Mouse (Mus musculus) hindbrain, embryonic 13.5 days (tissue): ENCODE results near the gene Gm43191. TPM values are rescaled to one million over a fixed set of nuclear protein-coding genes. Genes with fewer than 3 reads are reported as not detected.
A peak's percentile ranks its signal among the peaks of the same experiment; 100 is the strongest.

Experiments
- ATAC-seq: fragments of 200-750 bp; cut with Nextera tagmentation; 2 replicates; pipeline ENCODE4 v1.8.0; 2017; ENCODE audit warnings: moderate TSS enrichment; ENCODE audit not compliant: low FRiP score
- H3K27ac ChIP-seq: fragments of 300-500 bp; sonication (generic); 2 replicates; pipeline ENCODE4 v1.5.1; 2015; ENCODE audit warnings: inconsistent platforms, mild to moderate bottlenecking, moderate library complexity
- H3K27me3 ChIP-seq: fragments of 300-500 bp; sonication (generic); 2 replicates; pipeline ENCODE4 v1.6.1; 2015; ENCODE audit warnings: mild to moderate bottlenecking, inconsistent platforms
- H3K36me3 ChIP-seq: fragments of 300-500 bp; sonication (generic); 2 replicates; pipeline ENCODE4 v1.6.1; 2015; ENCODE audit warnings: mild to moderate bottlenecking, inconsistent platforms
- H3K4me1 ChIP-seq: fragments of 300-500 bp; sonication (generic); replicated peaks from 2 replicates; pipeline ENCODE4 v1.6.1; 2015; ENCODE audit warnings: inconsistent platforms
- H3K4me2 ChIP-seq: fragments of 300-500 bp; sonication (generic); 2 replicates; pipeline ENCODE4 v1.6.1; 2015; ENCODE audit warnings: inconsistent platforms, mild to moderate bottlenecking, moderate library complexity
- H3K4me3 ChIP-seq: fragments of 300-500 bp; sonication (generic); 2 replicates; pipeline ENCODE4 v1.5.1; 2015; ENCODE audit warnings: mild to moderate bottlenecking, inconsistent platforms
- H3K9ac ChIP-seq: fragments of 300-500 bp; sonication (generic); 2 replicates; pipeline ENCODE4 v1.6.1; 2015; ENCODE audit warnings: mild to moderate bottlenecking, inconsistent platforms
- H3K9me3 ChIP-seq: fragments of 300-500 bp; sonication (generic); 2 replicates; pipeline ENCODE4 v1.6.1; 2016; ENCODE audit warnings: inconsistent platforms
- WGBS: fragments of 180-500 bp; shearing (Covaris S2); methylation state at CpG from one replicate; pipeline ENCODE4 v1.1.7; 2015; 5-methylcytosine and 5-hydroxymethylcytosine counted together
- polyA plus RNA-seq: library from polyadenylated mRNA; unstranded; fragments of >200 nt; fragmentation: Nextera tagmentation; extraction: Ambion mirVana; gene quantifications from 2 replicates; pipeline ENCODE4 v1.2.1, GENCODE M21; 2015

The Gm43191 gene
- 0.68 and 2.6 TPM in 2 replicates for polyA plus RNA-seq

DNA sequence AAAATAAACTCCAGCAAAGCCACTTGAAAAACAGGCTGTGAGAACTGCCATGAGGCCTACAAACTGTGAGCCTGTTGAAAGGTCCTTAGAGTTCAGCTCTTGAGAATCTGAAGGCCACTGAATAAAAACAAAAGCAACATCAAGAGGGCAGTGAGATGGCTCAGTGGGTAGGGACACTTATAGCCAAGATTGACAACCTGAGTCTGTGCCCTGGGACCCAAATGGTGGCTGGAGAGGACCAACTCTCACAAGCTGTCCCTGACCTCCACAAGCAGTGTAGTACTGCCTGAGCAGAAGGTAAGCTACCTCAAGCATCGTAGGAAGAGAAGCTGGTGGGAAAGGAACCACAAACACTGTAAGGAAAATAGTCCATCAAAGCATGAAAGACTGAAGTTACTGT lies at the start of gene Gm43191:
Gene Gm43191 (minus strand): TSS at position 101 of the 400 bp plus-strand sequence.
- ATAC-seq, result no peak
- H3K27ac ChIP-seq, result no peak within 1 kb of the TSS
- H3K9me3 ChIP-seq, result no peaks in the 10 kb centered on the region
- no peaks in the 10 kb centered on the region for H3K4me1 ChIP-seq
- no peak within 1 kb of the TSS for H3K4me2 ChIP-seq
- whole genome bisulfite sequencing, result 97% methylated on average over 1 of the region's 1 CpGs
- H3K36me3 ChIP-seq, result peaks cover 7% of the 10 kb centered on the region
- H3K4me3 ChIP-seq, result no peak within 1 kb of the TSS
- no peak within 1 kb of the TSS for H3K9ac ChIP-seq
- no peaks in the 10 kb centered on the region for H3K27me3 ChIP-seq

DNA sequence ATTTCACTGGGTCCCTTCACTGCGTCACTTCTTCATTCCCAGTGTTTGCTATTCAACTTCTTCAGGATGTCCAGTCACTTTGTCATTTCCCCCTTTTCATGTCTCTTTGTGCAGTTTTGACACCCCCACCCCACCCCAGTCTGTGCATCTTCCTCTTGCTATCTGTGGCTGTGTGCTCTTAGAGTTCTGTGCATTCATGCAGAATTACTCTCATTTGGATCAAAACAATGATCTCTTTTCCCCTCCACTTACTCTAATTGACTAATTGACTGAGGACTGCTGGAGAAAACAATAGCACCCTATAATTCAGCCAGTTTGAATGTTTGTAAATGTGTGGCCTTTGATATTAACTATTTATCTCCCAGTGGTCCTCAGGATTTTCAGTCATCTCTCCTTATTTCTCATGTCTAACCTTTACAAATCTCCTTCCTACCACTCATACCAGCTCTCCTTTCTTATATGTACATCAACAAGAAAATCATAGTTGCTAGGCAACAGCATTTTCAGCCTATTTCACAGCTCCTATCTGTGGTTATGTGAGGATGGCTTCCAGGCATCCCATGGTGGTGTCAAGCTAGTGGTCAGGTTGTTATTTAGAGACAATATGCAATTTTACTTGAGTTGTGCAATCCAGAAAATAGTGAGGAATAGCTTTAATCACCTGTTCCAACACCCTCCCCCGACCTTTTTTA lies 48.6 kb upstream of the Gm43191 start:
- Histone ChIP-seq H3K27me3 (no peaks in the 10 kb centered on the region), H3K9ac (no peak overlapping the region), H3K4me1 (peaks cover 8% of the 10 kb centered on the region; the same call in 1 of the 2 replicates), H3K4me3 (no peak overlapping the region), H3K36me3 (no peaks in the 10 kb centered on the region), H3K4me2 (no peak overlapping the region), H3K27ac (no peak overlapping the region), H3K9me3 (no peaks in the 10 kb centered on the region)
- no peak for ATAC-seq
- WGBS, result 50% methylated on average over 2 of the region's 2 CpGs

DNA sequence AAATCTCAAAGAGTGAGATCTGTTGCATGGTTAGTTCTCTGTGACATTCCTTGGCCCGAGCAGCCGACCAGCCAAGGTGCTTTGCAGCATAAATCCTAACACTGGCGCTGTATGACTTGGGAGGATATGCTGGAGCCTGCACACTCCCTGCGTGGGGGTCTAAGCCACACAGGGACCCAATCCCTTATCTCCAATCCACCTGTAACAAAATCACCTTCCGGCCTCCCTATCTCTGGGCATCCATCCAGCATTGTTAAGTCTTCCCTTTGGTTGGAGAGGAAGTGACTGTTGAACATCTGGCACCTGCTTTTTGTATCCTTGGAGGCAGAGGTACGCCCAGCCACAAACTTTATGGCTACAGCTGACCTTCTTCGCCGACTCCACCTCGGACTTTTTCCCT lies 45.7 kb upstream of the Gm43191 start:
- Histone ChIP-seq H3K4me2 (no peak overlapping the region), H3K9ac (no peak overlapping the region), H3K4me1 (peaks cover 8% of the 10 kb centered on the region; the same call in 1 of the 2 replicates), H3K27me3 (no peaks in the 10 kb centered on the region), H3K27ac (no peak overlapping the region), H3K4me3 (no peak overlapping the region), H3K9me3 (no peaks in the 10 kb centered on the region), H3K36me3 (no peaks in the 10 kb centered on the region)
- ATAC-seq, result no peak
- WGBS, result 85% methylated on average over 9 of the region's 9 CpGs

DNA sequence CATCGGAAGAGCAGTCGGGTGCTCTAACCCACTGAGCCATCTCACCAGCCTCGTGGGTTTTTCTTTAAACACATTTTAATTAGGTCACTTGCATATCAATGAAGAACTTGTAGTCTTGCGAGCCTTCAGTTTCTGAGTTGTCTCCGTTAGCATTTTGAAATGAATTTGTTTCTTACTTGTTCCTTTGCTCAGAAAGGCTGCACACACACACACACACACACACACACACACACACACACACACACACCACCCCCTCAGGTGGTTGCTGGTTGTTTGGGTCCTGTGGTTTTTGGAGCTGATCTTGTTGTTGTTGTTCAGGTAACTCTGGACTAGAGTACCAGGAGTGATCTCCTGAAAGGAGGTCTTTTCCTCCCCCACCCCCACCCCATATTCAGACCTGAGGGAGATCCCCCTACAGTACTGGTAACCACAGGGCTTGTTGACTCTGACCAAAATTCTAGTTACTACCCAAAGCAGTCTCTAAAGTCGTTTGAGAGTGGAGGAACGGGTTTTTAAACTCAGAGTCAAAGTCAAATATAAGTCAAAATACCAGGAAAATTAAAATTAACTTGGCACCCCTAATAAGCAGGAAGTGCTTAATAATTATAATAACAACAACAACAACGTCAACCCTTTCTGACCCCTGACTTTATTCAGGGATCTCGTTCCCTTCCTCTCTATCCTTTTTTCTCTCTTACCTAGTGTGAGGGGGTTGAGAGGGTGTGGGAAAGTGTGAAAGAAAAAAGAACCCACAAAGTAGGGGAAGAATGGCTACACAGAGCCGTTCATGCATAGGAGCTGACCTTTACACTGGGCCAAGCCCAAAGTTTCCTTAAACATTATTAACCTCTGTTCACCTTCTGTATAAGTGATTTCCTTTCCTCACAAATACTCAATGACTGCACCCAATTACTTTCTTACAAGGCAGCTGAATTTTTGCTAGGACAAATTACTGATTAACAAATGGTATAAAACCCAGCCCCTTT lies 42.7 kb upstream of the Gm43191 start:
- H3K4me1 ChIP-seq, result no peaks in the 10 kb centered on the region
- ATAC-seq, result no peak
- no peaks in the 10 kb centered on the region for H3K36me3 ChIP-seq
- 51% methylated on average over 10 of the region's 10 CpGs for WGBS
- no peaks in the 10 kb centered on the region for H3K9me3 ChIP-seq
- H3K27ac ChIP-seq, result no peak overlapping the region
- no peak overlapping the region for H3K4me2 ChIP-seq
- no peak overlapping the region for H3K9ac ChIP-seq
- no peak overlapping the region for H3K4me3 ChIP-seq
- H3K27me3 ChIP-seq, result no peaks in the 10 kb centered on the region

DNA sequence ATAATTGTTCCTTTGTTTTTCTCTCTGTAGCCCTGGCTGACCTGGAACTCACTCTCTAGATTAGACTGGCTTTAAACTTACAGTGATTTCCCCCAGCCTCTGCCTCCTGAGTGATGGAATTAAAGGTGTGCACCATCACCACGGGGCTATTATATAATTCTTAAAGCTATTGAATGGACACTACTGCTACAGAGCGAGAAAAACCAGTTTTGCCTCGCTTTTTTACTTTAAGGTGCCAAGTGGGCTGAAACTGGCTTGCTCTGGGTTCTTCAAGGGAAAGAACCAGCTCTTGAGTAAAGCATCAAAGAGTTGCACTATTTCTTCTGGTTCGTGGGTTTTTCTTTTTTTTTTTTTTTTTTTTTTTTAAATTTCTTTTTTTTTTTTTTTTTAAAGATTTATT lies 41.9 kb upstream of the Gm43191 start:
- ATAC-seq, result no peak

DNA sequence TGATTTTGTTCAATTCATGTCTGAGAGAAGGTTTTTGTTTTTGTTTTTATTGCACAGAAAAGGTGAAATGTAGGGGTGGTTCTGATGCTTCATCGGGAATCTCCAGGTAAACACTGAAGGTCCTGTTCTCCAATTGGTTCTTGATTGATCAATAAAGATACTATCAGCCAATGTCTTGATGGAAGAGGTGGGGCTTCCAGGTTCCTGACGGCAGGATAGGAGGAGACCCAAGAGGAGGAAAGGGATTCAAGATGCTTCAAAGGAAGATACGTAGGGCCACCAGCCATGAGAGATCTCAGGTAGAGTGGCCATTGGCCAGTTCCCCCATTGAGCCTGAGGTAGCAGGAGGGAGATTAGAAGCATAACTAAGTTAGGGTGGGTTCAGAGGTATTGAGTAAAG lies 37.9 kb upstream of the Gm43191 start:
- no peak for ATAC-seq
- Histone ChIP-seq H3K36me3 (no peaks in the 10 kb centered on the region), H3K9ac (no peak overlapping the region), H3K9me3 (no peaks in the 10 kb centered on the region), H3K4me3 (no peak overlapping the region), H3K4me2 (no peak overlapping the region), H3K27ac (no peak overlapping the region), H3K4me1 (no peaks in the 10 kb centered on the region), H3K27me3 (peaks cover 2% of the 10 kb centered on the region; the same call in 1 of the 2 replicates)
- 70% methylated on average over 3 of the region's 3 CpGs for WGBS

More for the DNA sequence above, 41.9 kb upstream of the Gm43191 start:
- H3K27ac ChIP-seq, result no peak overlapping the region
- H3K4me2 ChIP-seq, result no peak overlapping the region
- H3K4me1 ChIP-seq, result no peaks in the 10 kb centered on the region
- no peaks in the 10 kb centered on the region for H3K9me3 ChIP-seq
- 85% methylated on average over 4 of the region's 4 CpGs for WGBS
- no peak overlapping the region for H3K4me3 ChIP-seq
- no peak overlapping the region for H3K9ac ChIP-seq
- no peaks in the 10 kb centered on the region for H3K36me3 ChIP-seq
- H3K27me3 ChIP-seq, result no peaks in the 10 kb centered on the region

DNA sequence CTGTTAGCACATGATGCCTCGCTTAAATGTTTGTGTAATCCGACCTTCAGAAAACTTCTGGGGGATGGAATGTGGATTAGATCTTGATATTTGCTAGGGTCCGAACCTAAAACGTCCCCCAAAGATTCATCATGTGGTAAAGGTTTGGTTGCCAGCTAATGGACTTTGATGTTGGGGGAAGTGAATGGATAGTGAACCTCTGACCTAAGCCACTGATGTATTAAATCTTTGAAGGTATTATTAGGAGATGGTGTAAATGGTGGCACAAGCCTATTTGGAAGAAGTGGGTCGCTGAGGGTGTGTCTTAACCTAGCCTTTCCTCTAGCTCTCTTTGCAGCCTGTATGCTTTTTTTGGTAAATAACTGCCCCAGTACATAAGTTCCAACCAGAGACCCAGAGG lies 32.0 kb upstream of the Gm43191 start:
- ATAC-seq, result no peak
- Histone ChIP-seq H3K27me3 (peaks cover 16% of the 10 kb centered on the region), H3K36me3 (no peaks in the 10 kb centered on the region), H3K27ac (no peak overlapping the region), H3K9ac (peak overlapping the region; percentile 94), H3K4me1 (peaks cover 15% of the 10 kb centered on the region), H3K4me2 (peak overlapping the region; percentile 82), H3K4me3 (peak overlapping the region; percentile 88), H3K9me3 (no peaks in the 10 kb centered on the region)
- WGBS, result 45% methylated on average over 5 of the region's 5 CpGs

DNA sequence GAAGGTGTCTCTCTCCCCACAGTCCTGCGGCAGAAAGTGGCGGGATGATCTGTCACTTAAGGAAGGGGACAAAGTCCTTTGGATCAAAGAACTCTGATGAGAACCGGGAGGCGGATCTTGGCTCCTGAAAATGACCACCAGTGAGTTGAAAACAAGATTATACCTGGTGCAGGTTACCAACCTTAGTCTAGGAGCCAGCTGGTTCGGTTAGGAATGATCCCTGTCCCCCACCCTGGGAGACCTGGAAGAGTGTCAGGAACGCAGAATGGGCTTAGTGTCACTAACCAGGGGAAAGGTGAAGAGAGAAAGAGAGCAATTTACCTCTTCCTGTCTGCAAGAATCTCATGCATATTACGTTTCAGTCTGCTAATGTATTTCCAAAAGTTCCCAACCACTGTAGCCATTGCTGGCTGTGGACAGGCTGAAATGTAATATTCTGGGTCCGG lies 31.4 kb upstream of the Gm43191 start, which contains the start of gene Slc35a3:
Gene Slc35a3 (minus strand): TSS at position 396 of the 446 bp plus-strand sequence.
- Histone ChIP-seq H3K9me3 (no peaks in the 10 kb centered on the region), H3K27ac (peak within 1 kb of the TSS; percentile 23), H3K4me3 (peak within 1 kb of the TSS; percentile 88), H3K9ac (peak within 1 kb of the TSS; percentile 94), H3K4me2 (peak within 1 kb of the TSS; percentile 82), H3K4me1 (peaks cover 15% of the 10 kb centered on the region), H3K27me3 (peaks cover 16% of the 10 kb centered on the region), H3K36me3 (no peaks in the 10 kb centered on the region)
- 5% methylated on average over 8 of the region's 8 CpGs for WGBS
- peak; percentile 29 for ATAC-seq

DNA sequence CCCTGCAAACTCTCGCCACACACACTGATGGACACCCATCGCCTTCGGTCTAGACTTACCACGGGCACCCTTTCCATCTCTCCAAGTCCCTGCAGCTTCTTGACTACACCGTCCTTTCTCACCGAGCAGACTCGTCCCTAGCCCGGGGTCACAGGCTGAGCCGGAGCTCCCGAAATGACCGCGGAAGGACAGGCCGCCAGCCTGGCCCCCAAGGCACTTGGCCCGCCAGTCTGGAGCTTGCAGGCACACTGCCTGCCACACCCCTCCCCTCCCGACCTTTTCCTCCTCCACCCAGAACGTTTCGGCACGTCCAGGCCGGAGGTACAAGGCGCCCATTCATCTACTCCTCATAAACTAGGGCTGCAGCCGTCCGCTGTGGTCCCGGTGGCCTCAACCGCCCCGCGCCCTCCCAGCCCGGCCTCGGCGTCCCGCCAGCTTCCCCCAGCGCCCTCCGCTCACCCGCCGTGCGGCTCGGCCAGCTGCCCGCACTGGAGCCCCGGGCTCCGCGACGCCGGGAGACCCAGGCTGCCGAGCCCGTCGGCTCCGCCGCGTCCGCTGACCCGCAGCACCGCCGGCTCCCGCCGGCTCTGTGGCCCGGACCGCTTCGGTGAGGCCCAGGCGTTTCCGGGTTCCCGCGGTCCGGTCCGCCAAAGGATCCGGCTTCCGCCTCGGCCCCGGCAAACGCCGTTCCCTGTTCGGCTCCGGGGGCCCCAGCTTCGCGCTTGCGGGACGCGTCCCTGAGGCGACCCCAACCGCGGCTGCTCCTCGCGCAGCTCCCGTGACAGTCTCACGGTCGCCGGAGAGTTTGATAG lies 30.8 kb upstream of the Gm43191 start:
- Histone ChIP-seq H3K4me3 (peak overlapping the region; percentile 88), H3K4me1 (peaks cover 15% of the 10 kb centered on the region), H3K27me3 (peaks cover 16% of the 10 kb centered on the region), H3K4me2 (peak overlapping the region; percentile 82), H3K9ac (peak overlapping the region; percentile 94), H3K9me3 (no peaks in the 10 kb centered on the region), H3K27ac (peak overlapping the region; percentile 23), H3K36me3 (no peaks in the 10 kb centered on the region)
- ATAC-seq, result peak; percentile 90
- under 1% methylated on average over 83 of the region's 85 CpGs for WGBS

DNA sequence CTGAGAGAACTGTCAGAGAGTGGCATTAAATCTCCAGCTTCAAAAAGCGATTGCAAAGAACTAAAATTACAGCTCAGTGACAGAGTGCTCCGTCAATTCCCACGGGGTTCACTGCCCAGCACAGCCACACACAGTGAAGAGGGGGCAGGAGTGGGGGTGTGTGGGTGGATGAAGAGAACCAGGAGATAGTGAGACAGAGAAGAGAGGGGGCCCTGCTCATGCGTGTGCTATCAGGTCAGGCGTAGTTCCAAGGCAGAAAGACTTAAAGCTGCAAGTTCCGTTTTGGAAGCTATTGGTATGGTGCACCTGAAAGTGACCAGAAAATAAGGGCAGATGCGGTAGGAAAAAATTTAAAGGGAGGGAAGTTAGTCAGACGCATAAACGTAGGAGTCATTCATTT lies 29.9 kb upstream of the Gm43191 start:
- Histone ChIP-seq H3K4me1 (peaks cover 15% of the 10 kb centered on the region), H3K4me3 (peak overlapping the region; percentile 88), H3K4me2 (peak overlapping the region; percentile 82), H3K9me3 (no peaks in the 10 kb centered on the region), H3K27me3 (peaks cover 16% of the 10 kb centered on the region), H3K36me3 (no peaks in the 10 kb centered on the region), H3K27ac (no peak overlapping the region), H3K9ac (no peak overlapping the region; the same call in 1 of the 2 replicates)
- 54% methylated on average over 9 of the region's 9 CpGs for WGBS
- no peak for ATAC-seq

DNA sequence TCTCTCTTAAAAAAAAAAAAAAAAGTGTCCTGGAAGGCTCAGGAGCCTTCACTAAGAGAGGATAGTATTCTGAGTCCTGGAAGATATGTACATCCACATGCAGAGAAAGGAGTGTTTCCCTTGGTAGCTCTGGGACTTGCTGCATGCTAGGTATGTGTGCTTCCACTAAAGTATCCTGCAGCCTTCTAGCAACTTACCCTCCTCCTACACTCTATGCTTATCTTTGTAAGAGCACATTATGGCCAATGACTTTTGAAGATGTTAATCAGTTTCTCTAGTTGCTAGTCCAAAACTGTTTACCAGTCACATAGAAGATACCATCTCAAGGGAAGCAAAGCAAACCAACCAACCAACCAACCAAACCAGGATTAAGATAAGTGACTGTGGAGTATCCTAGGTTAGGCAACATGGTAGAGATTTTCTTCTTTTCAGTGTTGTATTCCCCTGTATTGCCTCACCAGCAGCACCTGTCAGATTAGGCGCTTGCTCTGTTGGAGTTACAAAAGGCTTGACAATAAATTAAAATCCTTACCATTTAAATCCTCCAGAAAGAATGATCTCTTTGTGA lies 24.7 kb upstream of the Gm43191 start:
- ATAC-seq, result no peak
- peaks cover under 1% of the 10 kb centered on the region for H3K4me1 ChIP-seq
- no peak overlapping the region for H3K27ac ChIP-seq
- WGBS, result 93% methylated on average over 1 of the region's 1 CpGs
- no peaks in the 10 kb centered on the region for H3K27me3 ChIP-seq
- no peaks in the 10 kb centered on the region for H3K36me3 ChIP-seq
- no peak overlapping the region for H3K4me3 ChIP-seq
- no peak overlapping the region for H3K4me2 ChIP-seq
- H3K9ac ChIP-seq, result no peak overlapping the region
- no peaks in the 10 kb centered on the region for H3K9me3 ChIP-seq
